Comparison of ENCODE assay signal across 8 mouse cellular contexts in the genomic region with DNA sequence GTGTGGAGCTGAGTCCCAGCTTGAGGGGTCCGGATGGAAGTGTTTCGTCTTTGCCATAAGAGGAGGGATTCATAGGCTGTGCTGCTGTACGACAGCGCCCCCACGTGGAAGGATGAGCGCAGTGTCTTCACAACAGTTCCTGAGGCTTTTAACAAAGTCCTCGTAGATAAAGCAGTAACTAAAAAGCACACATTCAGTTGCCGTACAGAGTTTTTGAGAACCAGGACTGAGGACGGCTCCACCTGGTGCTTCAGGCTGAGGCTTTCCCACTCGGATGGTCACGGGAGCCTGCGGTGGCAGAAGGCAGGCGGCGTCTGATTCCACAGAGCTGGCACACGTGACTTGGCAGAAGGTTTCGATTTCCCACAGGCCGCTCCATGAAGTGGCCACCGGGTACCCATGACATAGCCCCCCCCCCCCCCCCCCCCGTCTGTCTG. TPM values are rescaled to one million over a fixed set of nuclear protein-coding genes. Genes with fewer than 3 reads are reported as not detected.
DNase-seq lines count a peak whose midpoint lies in the region; ATAC-seq lines count a peak whose summit lies in the region.

No protein-coding gene starts in this region.

- ATAC-seq in intestine, embryonic 14.5 days (replicated peaks; ENCODE audit: low FRiP score, low TSS enrichment, low read depth) = peak; percentile 88
- ATAC-seq in megakaryocyte-erythroid progenitor cell, adult 5-6 weeks (replicated peaks; ENCODE audit: low FRiP score, low TSS enrichment, poor library complexity, severe bottlenecking) = peak; percentile 86

- peak overlapping the region; percentile 42 for H3K4me3 ChIP-seq in intestine, embryonic 14.5 days (ENCODE audit: low read depth, low read length)

- H3K27ac ChIP-seq in intestine, embryonic 14.5 days (ENCODE audit: low read depth) = peak overlapping the region; percentile 47; the same call in 1 of the 2 replicates

- 5% methylated on average over 18 of the region's 19 CpGs for WGBS in intestine, embryonic 14.5 days

- DNase-seq in adrenal gland, adult 2 months = peak; percentile 88
- peak; percentile 86 for DNase-seq in embryo, embryonic 11 days
- DNase-seq in gastrocnemius, postnatal 25 days = peak; percentile 66
- DNase-seq in intestine, embryonic 14.5 days (ENCODE audit: low spot score) = peak; percentile 96
- peak; percentile 84 to 88 for DNase-seq in left cerebral cortex, postnatal 14 days (ENCODE audit: low spot score in 2 of 2)
- DNase-seq in right cerebral cortex, postnatal 14 days = peak; percentile 78
- DNase-seq in urinary bladder, postnatal 25 days (ENCODE audit: low spot score) = peak; percentile 89

- peak overlapping the region; percentile 59 for H3K9ac ChIP-seq in intestine, embryonic 14.5 days (ENCODE audit: low read length)

- H3K4me2 ChIP-seq in intestine, embryonic 14.5 days (ENCODE audit: low read length) = peak overlapping the region; percentile 55

- H3K9me3 ChIP-seq in intestine, embryonic 14.5 days (ENCODE audit: control insufficient read depth, low read length) = no peaks in the 10 kb centered on the region

- intact Hi-C loops in left cerebral cortex, postnatal 14 days (cut with DNase I) = loop anchor here (1.0 to 10.0 kb wide), 2 partner anchors 62 to 296 kb away; no protein-coding TSS in a partner anchor

- H3K27me3 ChIP-seq in intestine, embryonic 14.5 days (replicated peaks; ENCODE audit: control insufficient read depth, insufficient read depth, low read length) = no peaks in the 10 kb centered on the region

- H3K36me3 ChIP-seq in intestine, embryonic 14.5 days (ENCODE audit: control insufficient read depth, insufficient read depth, low read length) = no peaks in the 10 kb centered on the region

- 0 out of 2 replicates have a peak, but pooled peaks cover 4% of the 10 kb centered on the region for H3K4me1 ChIP-seq in intestine, embryonic 14.5 days (replicated peaks; ENCODE audit: control insufficient read depth, insufficient read depth, low read length)

RNA-seq across cellular contexts. Expression of a gene that starts 16.4 kb away (rescaled TPM):
- 100 to 1,000 TPM in 1 of 2 experiments, 10 to 100 TPM in 1; 71.6 to 102 TPM for total RNA-seq in adrenal gland, adult 2 months (2021)
- 74.0 and 75.6 TPM in 2 replicates for polyA plus RNA-seq in adrenal gland, adult 2 months (2012; rRNA removed)
- total RNA-seq in gastrocnemius, postnatal 25 days (2021) = 10 to 100 TPM; 36.6 to 43.5 TPM
- polyA plus RNA-seq in intestine, embryonic 14.5 days (2014; fragmentation: Nextera tagmentation; extraction: Ambion mirVana) = 38.9 and 41.6 TPM in 2 replicates
- total RNA-seq in left cerebral cortex, postnatal 14 days (2021) = 10 to 100 TPM; 28.5 to 34.2 TPM
- total RNA-seq in megakaryocyte-erythroid progenitor cell, adult 5-6 weeks (2014; fragmentation: Nextera tagmentation) = 4.6 and 6.4 TPM in 2 replicates
- total RNA-seq in megakaryocyte-erythroid progenitor cell, adult 5-6 weeks (2017) = 0.65 and 0.70 TPM in 2 replicates

RNA-seq across cellular contexts. Expression of a gene that starts 40.8 kb away (rescaled TPM):
- total RNA-seq in adrenal gland, adult 2 months (2021) = 100 to 1,000 TPM in 1 of 2 experiments, 10 to 100 TPM in 1; 90.4 to 137 TPM
- 14.7 and 17.6 TPM in 2 replicates for polyA plus RNA-seq in adrenal gland, adult 2 months (2012; rRNA removed)
- total RNA-seq in gastrocnemius, postnatal 25 days (2021) = 10 to 100 TPM; 31.7 to 43.5 TPM
- polyA plus RNA-seq in intestine, embryonic 14.5 days (2014; fragmentation: Nextera tagmentation; extraction: Ambion mirVana) = 20.7 and 24.2 TPM in 2 replicates
- 10 to 100 TPM; 28.4 to 30.3 TPM for total RNA-seq in left cerebral cortex, postnatal 14 days (2021)
- total RNA-seq in megakaryocyte-erythroid progenitor cell, adult 5-6 weeks (2014; fragmentation: Nextera tagmentation) = 23.6 and 30.9 TPM in 2 replicates
- 17.7 and 26.4 TPM in 2 replicates for total RNA-seq in megakaryocyte-erythroid progenitor cell, adult 5-6 weeks (2017)

Comparison
In these comparisons a context has a peak if more than half of its experiments do, and no peak if none do; other contexts are left out.
1. Peak in every context shown above with its lines: DNase-seq, ATAC-seq, H3K4me3 ChIP-seq and H3K27ac ChIP-seq.